Mouse (Mus musculus): ENCODE measurements around the gene Prim1.

The Prim1 gene

DNA sequence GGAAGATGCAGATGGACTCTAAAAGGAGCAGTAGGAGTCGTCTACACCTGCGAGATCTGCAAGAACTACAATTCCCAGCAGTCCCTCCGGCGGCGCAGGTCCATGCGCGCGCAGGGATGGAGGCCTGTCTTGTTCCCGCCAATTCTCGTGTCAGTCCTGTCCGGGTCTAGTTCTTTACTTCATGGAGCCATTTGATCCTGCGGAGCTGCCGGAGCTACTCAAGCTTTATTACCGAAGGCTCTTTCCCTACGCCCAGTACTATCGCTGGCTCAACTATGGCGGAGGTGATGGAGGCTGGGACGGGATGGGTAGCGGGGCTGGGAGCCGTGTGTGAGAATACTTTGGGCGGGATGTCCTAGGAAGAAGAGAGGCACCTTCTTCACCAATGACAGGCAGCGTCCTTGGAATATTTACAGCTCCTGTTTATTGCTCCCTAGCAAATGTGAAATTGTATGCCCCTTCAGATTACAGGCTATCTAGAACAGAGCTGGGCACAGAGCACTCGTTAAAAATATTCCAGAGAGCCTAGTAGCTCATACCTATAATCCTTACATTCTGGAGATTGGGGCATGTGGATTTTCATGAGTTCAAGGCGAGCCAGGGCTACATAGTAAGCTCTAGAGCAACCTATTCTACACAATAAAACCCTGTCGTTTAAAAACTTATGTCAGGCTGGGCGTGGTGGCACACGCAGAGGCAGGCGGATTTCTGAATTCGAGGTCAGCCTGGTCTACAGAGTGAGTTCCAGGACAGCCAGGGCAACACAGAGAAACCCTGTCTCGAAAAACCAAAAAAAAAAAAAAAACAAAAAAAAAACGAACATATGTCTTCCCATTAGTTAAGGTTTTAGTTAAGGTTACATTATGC, at the start of gene Prim1:
Gene Prim1, plus strand, starts transcription at position 101 of the 867 bp plus-strand sequence.
- DNase-seq (ENCODE audit: low spot score in 2 of 2) = peak; percentile 51 to 59

DNA sequence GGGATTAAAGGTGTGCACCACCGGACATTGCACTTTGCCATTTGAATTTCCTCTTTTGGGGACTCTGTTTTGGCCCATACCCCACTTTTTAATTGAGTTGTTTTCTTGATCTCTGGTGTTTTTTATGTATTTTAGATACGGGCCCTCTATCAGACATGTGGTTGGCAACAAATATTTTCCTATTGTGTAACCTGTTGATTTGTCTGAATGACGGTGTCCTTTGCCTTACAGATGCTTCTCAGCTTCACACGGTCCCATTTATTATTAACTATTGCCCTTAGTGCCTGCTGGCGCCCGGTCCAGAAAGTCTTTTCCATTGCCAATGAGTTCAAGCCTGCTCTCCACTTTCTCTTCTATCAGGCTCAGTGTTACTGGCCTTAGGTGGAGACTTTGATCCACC, 48.5 kb upstream of the Prim1 start:
- DNase-seq (ENCODE audit: low spot score in 2 of 2) = no peak

DNA sequence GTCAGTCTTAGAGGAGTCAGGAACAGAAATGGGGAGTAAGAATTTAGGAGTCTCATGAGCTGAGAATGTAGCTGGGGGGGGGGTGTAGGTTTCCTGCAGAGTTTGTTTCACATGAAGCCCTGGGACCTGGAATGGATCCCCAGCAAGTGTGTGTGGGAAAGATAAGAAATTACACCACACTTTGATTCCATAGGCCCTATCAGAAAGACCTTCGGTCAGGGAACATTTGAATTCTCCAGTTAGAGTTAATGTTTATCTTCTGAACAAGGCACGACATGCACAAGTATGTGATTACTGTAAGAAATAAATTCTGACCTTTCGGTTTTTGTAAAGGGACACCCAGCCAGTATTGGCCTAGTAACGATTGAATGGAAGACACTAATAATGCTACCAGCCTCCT, 45.1 kb upstream of the Prim1 start:
- DNase-seq (ENCODE audit: low spot score in 2 of 2) = no peak

DNA sequence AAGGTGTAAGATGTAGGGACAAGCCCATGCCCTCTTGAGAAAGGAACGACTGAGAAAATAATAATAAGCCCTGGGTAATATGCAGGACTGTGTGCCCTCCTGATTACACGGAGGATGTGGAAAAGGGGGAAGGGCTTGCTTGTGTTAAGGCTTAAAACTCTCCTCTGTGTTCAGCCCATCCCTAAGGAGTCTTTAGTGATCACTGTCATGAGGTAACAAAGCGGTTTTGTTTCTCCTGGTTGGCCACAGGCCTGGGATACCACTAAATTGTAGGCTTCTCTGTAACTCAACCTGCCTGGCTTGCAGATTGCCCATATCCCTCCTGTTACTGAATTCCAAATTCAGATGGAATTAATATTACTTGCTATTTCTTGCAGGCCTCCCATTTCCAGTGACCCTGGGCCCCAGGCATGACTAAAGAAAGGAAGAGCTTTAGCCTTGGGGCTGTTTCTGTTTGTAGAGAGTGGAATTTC, 44.6 kb upstream of the Prim1 start:
- no peak for DNase-seq (ENCODE audit: low spot score in 2 of 2)

DNA sequence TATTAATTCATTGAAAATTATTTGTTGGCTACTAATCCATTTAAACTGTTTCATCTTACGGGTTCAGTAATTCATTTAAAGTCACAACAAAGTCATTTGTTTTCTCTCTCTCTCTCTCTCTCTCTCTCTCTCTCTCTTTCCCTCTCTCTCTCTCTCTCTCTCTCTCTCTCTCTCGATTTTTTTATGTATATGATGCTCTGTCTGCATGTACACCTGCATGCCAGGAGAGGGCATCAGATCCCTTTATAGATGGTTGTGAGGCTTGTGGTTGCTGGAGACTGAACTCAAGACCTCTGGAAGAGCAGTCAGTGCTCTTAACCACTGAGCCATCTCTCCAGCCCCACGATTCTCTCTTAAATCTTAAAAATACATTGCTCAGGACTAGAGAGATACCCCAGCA, 43.8 kb upstream of the Prim1 start:
- no peak for DNase-seq (ENCODE audit: low spot score in 2 of 2)

DNA sequence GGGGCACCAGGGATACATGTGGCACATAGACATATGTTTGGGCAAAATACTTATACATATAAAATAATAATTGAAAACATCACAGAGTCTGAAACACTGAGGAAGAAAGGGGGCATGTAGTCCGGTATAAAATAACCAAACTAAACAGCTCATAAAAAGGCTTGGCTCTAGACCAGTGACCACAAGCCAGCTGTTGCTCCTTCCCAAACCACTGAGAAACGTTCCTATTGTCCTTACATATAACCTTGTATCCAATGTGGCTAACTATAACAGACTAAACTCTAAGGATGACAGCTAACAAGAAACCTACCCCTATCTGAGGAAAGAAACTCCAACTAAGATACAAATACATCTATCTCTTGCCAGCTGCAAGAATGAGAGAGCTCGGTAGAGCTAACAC, 40.9 kb upstream of the Prim1 start:
- no peak for DNase-seq (ENCODE audit: low spot score in 2 of 2)

DNA sequence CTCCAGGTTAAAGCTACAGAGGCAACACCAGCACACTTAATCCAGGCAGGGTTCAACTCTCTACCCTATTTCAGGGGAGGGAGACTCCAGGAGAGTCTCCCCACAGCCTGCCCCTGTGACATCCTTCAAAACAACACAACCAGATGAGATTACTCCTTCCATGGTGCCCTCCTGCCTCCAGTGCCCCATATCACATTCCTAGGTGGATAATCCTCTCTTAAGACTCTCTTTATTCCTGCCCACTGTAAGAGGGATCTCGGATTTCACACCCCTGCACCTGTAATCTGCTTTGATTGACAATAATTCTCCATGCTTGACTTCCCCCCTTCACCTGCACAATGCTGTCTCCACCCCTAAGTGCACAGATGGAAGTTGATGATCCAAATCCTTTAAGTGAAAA, 39.5 kb upstream of the Prim1 start:
- DNase-seq (ENCODE audit: low spot score in 2 of 2) = no peak

DNA sequence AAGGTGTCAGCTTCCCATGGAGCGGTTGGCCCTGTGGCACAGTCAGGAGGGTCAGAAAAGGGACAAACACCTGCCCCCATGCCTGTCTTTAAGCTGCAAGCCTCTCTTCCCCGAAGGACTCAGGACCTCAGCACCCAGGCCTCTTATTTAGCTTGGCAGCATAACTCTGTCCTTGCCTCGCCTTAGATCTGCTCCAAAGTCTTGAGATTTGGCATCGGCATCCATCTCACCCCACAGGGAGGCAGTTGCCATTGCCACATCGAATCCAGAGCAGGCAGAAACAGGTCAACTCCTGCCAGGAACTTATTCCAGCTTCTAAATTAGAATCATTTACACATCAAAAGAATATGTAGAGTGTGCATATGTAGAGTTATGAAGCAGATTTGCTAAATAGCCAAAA, 30.3 kb upstream of the Prim1 start:
- DNase-seq (ENCODE audit: low spot score in 2 of 2) = no peak

DNA sequence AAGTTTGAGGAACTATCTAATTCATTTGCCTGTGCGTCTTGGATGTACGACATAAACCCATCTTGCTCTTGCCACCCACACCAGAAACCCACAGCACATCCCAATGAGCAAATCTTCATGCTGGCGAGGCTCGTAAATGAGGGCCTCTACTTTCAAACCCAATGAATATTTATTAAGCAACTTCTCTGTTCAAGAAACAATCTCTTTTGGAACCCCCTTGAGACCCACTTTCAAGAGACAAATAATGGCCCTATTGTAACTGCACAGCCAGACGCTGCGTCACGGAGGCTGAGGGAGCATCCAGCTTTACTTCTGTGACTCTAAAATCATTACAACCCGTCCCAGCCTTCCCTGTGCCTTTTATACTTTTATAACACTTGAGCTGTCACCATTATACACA, 29.4 kb upstream of the Prim1 start:
- no peak for DNase-seq (ENCODE audit: low spot score in 2 of 2)

DNA sequence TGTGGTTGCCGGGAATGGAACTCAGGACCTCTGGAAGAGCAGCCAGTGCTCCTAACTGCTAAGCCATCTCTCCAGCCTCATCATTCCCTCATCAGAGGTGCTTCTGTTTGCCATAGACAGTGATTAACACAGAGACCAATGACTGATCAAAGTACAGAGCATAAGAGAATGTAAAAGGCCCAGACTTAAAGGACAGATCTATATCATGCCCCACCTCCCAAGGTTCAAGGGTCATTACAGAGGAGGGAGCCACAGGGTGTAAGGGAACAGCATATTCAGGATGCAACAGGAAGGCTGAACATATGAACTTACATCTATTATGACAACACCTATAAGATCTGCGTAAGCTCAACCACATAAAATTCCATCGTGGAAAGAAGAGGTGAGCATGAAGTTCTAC, 18.3 kb upstream of the Prim1 start:
- no peak for DNase-seq (ENCODE audit: low spot score in 2 of 2)

DNA sequence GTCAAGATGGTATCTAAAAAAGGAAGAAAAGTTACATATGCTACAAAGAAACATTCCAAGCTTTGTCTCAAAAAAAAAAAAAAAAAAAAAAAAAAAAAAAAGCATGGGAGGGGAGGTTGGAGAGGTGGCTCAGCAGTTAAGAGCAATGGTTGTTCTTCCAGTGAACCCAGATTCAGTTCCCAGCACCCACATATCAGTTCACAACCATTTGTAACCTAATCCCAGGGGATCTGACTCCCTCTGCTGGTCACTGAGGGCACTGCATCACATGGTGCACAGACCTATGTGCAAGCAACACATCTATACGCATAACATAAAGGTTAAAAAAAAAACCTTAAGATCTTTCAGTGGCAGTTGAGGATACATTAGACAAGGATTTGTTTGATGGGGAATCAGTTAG, 16.7 kb upstream of the Prim1 start:
- DNase-seq (ENCODE audit: low spot score in 2 of 2) = no peak

DNA sequence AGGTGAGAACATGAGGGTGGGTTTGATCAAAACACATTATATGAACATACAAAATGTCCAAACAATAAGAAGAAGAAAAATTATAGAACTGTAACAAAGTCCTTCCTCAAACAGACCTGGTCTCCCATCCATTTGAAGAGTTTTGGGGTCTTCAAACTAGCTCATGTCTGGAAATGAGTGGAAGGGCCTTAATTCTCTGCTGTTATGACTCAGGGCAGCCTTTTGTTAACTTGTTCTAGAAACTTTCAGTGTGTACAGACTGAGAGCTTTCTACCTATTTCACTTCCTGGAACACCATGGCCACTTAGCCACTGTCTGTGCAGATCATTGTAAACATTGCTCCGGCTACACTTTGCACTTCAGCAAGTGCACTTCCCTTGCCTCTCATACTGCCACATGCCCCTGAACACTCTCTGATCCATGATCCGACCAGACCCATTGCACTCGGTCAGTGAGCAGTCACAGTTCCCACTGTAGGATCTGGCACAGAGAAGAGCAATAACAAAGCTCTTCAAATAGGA, 11.6 kb upstream of the Prim1 start:
- DNase-seq (ENCODE audit: low spot score in 2 of 2) = no peak

DNA sequence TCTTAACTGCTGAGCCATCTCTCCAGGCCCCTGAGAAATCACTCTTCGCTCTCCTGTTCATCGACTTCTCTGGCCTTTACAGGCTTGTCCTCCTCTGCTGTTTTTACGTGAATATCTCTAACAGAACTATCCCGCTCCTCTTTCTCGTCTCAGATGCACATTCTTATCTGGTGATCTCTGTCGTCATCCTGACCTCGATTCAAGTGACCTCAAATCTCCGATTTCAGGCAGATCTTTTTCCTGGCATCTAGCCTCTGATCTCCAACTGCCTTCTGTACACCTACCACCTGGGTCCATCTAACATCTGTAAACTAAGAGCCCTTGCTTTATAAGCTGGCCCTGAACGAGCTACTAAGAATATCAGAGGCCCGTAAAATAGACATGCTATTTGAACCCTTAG, 10.1 kb upstream of the Prim1 start:
- no peak for DNase-seq (ENCODE audit: low spot score in 2 of 2)

DNA sequence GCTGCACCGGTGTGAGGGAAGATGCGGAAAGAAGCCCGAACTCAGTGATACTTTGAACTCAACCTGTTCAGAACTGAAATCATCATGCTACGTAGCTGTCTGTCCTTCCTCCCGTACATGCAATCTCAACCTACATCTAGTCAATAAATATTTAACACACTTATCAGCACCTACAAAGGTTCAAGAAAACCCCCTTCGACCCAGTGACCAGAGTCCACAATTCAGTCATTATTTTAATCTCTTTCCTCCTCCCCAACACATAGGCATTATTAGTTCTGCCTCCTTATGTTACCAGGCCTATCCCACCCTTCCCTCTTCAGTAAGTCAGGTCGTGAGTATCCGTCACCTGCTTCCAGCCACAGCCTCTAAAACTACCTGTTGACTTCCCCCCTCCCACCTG, 9.5 kb upstream of the Prim1 start:
- no peak for DNase-seq (ENCODE audit: low spot score in 2 of 2)

DNA sequence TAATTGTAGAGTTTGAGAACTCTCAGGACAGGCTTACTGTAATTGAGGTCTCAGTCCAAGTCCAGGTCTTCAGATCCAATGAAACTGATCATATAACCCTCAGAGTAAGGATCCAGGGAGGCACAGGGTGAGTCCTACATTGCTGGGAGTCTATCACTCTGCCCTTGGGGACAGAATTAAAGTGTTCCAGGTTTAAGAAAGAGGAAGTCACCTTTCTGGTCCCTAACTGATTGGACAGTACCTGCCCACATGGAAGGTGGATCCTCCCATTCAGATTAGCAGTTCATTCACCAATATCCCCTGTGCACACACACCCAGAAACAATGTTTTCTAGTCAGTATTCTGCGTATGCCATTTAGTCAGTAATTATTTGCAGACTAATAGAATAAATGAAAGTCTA, 7.5 kb upstream of the Prim1 start, which contains the start of gene Hsd17b6:
Gene Hsd17b6, minus strand, starts transcription at position 166 of the 400 bp plus-strand sequence.
- DNase-seq (ENCODE audit: low spot score in 2 of 2) = no peak

DNA sequence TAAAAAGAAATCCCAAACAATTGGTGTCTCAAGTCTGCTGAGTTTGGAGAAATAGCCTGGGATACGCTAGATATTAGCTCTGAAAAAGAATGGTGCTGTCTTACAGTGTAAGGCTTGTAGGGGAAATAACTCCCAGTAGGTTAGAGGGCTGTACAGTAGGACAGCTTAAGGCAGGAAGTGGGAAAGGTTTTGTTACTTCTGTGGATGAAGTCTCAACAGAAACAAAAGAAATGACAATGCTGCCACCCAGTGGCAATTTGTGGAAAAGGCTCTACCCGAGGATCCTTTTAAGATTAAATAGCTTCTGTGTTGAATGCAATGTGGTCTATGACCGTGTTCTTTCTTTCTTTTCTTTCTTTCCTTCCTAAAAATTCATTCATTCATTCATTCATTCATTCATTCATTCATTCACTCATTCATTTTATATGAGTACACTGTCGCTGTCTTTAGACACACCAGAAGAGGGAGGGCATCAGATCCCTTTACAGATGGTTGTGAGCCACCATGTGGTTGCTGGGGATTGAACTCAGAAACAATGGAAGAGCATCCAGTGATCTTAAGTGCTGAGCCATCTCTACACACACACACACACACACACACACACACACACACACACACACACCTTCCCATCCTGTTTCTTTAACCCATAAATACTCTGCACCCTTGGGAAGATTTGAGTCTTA, 6.6 kb upstream of the Prim1 start:
- DNase-seq (ENCODE audit: low spot score in 2 of 2) = peak; percentile 71 to 74

DNA sequence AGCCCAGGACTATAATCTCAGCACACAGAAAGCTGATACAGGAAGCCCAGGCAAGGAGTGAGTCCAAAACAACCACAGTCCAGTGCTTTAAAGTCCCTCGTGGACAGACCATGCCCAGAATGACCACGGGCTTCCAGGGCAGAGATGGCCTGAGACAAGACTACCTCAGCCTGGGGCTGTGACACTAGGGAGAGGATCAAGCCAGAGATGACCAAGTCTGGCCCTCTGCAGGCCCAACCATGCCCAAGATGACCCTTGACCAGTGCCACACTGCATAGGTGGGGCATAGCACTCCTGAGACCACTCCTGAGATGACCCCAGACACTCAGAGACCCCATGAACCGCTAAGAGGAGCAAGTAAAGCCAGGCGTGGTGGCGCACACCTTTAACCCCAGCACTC, 5.2 kb upstream of the Prim1 start:
- no peak for DNase-seq (ENCODE audit: low spot score in 2 of 2)

DNA sequence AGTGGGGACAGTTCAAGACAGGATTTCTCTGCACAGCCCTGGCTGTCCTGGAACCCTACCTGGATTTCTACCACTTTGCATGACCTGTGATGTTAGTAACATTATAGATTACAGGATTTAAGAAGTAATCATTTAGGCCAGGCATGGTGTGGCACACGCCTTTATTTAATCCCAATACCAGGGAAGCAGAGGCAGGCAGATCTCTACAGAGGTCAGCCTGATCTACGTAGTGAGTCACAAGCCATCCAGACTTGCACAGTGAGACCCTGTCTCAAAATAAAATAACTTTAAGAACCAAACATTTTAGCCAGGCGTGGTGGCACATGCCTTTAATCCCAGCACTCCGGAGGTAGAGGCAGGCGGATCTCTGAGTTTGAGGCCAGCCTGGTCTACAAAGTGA, 7.2 kb downstream of the Prim1 start:
- no peak for DNase-seq (ENCODE audit: low spot score in 2 of 2)

DNA sequence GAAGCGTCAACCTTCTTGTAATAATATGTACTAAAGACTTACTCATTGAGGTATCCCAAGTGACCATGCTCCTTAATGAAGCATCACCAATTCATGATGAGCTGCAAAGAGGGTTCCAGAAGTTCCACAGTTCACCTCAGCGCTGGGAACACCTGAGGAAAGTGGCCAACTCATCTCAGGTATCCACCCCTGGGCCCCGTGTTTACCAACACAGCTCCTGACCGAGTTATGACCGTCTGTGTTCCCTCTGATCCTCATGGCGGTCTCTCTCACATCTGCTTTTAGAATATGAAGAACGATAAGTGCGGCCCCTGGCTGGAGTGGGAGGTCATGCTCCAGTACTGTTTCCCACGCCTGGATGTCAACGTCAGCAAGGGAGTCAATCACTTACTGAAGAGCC, 8.5 kb downstream of the Prim1 start:
- DNase-seq (ENCODE audit: low spot score in 2 of 2) = no peak

DNA sequence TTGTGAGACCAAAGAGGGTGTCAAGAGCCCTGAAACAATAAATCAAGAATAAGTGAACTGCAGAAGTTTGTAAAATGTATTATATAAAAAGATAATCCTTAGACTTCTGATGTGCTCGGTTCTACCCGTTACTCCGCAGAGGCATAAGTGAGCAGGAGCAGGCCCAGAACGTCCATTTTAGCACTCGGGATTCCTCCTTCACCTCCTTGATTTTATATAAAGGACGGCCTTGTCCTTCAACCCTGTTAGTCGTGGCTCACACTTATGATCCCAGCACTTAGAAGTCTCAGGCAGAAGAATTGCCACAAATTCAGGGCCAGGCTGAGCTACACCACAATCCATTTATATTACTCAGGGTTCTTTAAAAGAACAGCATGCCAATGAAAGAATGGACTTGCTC, 15.0 kb downstream of the Prim1 start:
- no peak for DNase-seq (ENCODE audit: low spot score in 2 of 2)

DNA sequence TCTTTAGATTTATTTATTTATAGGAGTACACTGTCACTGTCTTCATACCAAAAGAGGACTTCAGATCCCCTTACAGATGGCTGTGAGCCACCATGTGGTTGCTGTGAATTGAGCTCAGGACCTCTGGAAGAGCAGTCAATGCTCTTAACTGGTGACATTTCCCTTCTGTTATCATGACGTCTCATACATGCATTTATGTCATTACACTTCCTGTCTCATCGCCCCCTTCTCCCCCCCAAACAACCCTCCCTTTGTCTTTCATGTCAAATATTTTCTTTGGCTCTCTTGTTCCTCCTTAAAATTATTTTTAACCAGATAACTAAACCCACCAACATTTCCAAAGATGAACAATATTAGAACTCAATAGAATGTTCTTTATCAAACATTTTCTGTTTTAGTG, 15.9 kb downstream of the Prim1 start:
- DNase-seq (ENCODE audit: low spot score in 2 of 2) = no peak

DNA sequence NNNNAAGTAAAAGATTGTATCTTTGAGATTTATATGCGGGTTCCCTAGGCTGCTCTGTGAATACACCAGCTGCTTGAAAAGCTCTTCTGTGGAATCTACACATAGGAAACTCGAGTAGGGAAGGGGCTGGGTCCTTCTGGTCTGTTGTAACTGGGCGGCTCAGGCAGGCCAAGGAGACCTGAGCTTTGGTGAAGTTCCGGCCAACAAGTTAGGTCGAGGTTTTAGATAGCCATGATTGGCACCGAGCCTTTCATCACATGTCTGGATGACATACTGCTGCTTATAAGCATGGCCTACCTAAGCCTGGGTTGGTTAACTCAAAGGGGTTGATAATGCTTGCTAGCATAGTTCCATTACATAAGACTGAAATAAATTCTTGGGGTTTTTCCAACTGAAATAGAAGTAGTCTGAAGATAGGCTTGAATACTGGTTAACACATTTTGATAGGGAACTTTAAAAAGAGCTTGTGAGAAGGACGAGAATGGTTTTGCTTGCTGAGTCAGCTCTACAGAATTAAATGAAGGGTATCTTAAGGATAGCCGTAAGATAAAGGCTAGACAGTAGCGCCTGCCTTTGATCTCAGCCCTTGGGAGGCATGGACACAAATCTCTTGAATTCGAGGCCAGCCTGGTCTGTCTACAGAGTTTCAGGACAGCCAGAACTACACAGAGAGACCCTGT, 21.9 kb downstream of the Prim1 start:
- DNase-seq (ENCODE audit: low spot score in 2 of 2) = no peak

Data from frontal cortex, postnatal 25 days (tissue).